Mouse (Mus musculus): ENCODE measurements around the gene Slfn14. TPM values are rescaled to one million over a fixed set of nuclear protein-coding genes. Genes with fewer than 3 reads are reported as not detected.
"Not testable (repeated sequence)": the region's sequence is repeated elsewhere in the genome, so short reads cannot be mapped to it uniquely, and the experiment has no call there.

Slfn14 gene
- polyA plus RNA-seq (2016; fragmentation: Nextera tagmentation; extraction: Ambion mirVana): 0.63 and 0.88 TPM in 2 replicates

DNA sequence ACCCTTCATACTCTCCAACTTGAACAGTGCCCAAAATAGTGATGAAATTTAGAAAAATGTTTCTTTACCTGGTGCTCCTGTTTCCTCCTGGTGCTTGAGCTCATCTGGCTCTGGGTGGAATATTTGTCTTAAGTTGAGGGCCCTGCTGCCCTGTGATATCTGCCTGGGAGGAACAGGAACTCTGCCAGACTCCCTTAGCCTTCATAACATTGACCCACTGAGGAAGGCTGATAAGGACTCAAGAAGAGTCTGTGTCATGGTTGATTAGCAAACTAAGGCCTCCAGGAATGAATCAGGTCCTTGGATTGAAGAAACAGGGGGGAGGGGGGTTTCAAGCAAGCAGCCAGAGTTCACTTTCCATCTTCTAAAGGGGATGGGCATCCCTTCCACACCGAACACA lies at the start of gene Slfn14:
Slfn14 (minus strand) TSS at position 161 of the 400 bp plus-strand sequence.
- no peaks in the 10 kb centered on the region for H3K9me3 ChIP-seq
- H3K4me2 ChIP-seq: no peak within 1 kb of the TSS
- no peak for ATAC-seq (ENCODE audit: insufficient number of reproducible peaks, insufficient read depth, low FRiP score, low TSS enrichment, low read depth)
- H3K4me1 ChIP-seq (replicated peaks): 0 out of 2 replicates have a peak, but pooled peaks cover 4% of the 10 kb centered on the region
- no peak within 1 kb of the TSS for H3K4me3 ChIP-seq (replicated peaks)
- H3K9ac ChIP-seq (replicated peaks): no peak within 1 kb of the TSS
- no peaks in the 10 kb centered on the region for H3K27me3 ChIP-seq
- no peaks in the 10 kb centered on the region for H3K36me3 ChIP-seq
- 69% methylated on average over 1 of the region's 1 CpGs for WGBS
- no peak within 1 kb of the TSS for H3K27ac ChIP-seq

- H3K4me3 ChIP-seq (replicated peaks): no peak overlapping the region
- ATAC-seq (ENCODE audit: insufficient number of reproducible peaks, insufficient read depth, low FRiP score, low TSS enrichment, low read depth): no peak
- H3K27ac ChIP-seq: no peak overlapping the region
- peaks cover 73% of the 10 kb centered on the region for H3K36me3 ChIP-seq
- H3K9ac ChIP-seq (replicated peaks): no peak overlapping the region
- H3K4me2 ChIP-seq: no peak overlapping the region
- H3K27me3 ChIP-seq: no peaks in the 10 kb centered on the region
- no peaks in the 10 kb centered on the region for H3K9me3 ChIP-seq
- 92% methylated on average over 7 of the region's 7 CpGs for WGBS
- no peaks in the 10 kb centered on the region for H3K4me1 ChIP-seq (replicated peaks)
Measured at GRCm38 (mm10) chr11:83335826-83336225, 49.3 kb upstream of the Slfn14 start.

- 64% methylated on average over 3 of the region's 3 CpGs for WGBS
- H3K9me3 ChIP-seq: no peaks in the 10 kb centered on the region
- ATAC-seq (ENCODE audit: insufficient number of reproducible peaks, insufficient read depth, low FRiP score, low TSS enrichment, low read depth): no peak
- H3K9ac ChIP-seq (replicated peaks): no peak overlapping the region
- no peaks in the 10 kb centered on the region for H3K27me3 ChIP-seq
- no peak overlapping the region for H3K4me3 ChIP-seq (replicated peaks)
- H3K36me3 ChIP-seq: peaks cover 69% of the 10 kb centered on the region
- H3K27ac ChIP-seq: no peak overlapping the region
- no peak overlapping the region for H3K4me2 ChIP-seq
- no peaks in the 10 kb centered on the region for H3K4me1 ChIP-seq (replicated peaks)
Measured at GRCm38 (mm10) chr11:83327427-83327826, 40.9 kb upstream of the Slfn14 start.

DNA sequence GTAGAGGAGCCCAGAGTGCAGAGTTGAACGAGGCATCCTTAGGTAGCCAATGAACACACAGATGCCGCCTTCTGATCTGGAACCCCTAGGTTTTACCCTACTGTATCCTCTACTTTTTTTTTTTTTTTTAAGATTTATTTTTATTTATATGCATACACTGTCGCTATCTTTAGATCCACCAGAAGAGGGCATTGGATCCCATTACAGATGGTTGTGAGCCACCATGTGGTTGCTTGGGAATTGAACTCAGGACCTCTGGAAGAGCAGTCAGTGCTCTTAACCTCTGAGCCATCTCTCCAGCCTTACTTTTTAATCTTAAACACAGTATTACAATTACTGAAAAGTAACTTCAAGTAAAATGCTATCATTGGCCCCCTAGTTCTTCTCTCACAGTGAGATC lies 40.2 kb upstream of the Slfn14 start:
- not testable (repeated sequence) for H3K27ac ChIP-seq; H3K9ac ChIP-seq (replicated peaks); H3K27me3 ChIP-seq; H3K9me3 ChIP-seq; H3K4me2 ChIP-seq; ATAC-seq (ENCODE audit: insufficient number of reproducible peaks, insufficient read depth, low FRiP score, low TSS enrichment, low read depth); H3K4me1 ChIP-seq (replicated peaks); H3K4me3 ChIP-seq (replicated peaks)
- 94% methylated on average over 3 of the region's 3 CpGs for WGBS
- peaks cover 76% of the 10 kb centered on the region for H3K36me3 ChIP-seq

- Histone ChIP-seq H3K9me3 (no peaks in the 10 kb centered on the region), H3K4me2 (no peak overlapping the region), H3K9ac (replicated peaks) (no peak overlapping the region), H3K27me3 (no peaks in the 10 kb centered on the region), H3K36me3 (peaks cover 71% of the 10 kb centered on the region), H3K27ac (no peak overlapping the region), H3K4me3 (replicated peaks) (no peak overlapping the region), H3K4me1 (replicated peaks) (no peaks in the 10 kb centered on the region)
- no peak for ATAC-seq (ENCODE audit: insufficient number of reproducible peaks, insufficient read depth, low FRiP score, low TSS enrichment, low read depth)
- WGBS: 91% methylated on average over 4 of the region's 4 CpGs
Measured at GRCm38 (mm10) chr11:83319048-83319447, 32.5 kb upstream of the Slfn14 start.

DNA sequence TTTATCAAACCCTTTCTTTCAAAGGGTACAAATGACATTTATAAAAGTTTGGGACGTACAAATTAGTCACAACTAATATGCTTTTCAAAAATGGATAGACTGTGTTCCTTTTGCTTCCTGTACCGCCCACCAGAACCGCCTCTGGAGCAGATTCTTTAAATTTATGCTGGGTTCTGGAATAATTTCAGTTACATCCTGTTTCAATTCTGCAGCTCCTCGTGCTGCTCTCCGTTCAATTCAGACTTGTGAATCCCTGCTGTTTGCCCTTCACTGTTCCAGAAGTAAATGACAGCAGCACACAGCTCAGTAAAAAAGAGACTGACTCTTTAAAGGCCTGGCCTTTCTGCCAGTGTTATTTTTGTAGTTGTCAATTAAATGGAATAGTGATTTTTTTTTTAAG lies 25.9 kb upstream of the Slfn14 start:
- Histone ChIP-seq H3K9ac (replicated peaks) (no peak overlapping the region), H3K4me2 (no peak overlapping the region), H3K36me3 (peaks cover 41% of the 10 kb centered on the region), H3K4me3 (replicated peaks) (no peak overlapping the region), H3K9me3 (no peaks in the 10 kb centered on the region), H3K27me3 (no peaks in the 10 kb centered on the region), H3K4me1 (replicated peaks) (no peaks in the 10 kb centered on the region), H3K27ac (no peak overlapping the region)
- no peak for ATAC-seq (ENCODE audit: insufficient number of reproducible peaks, insufficient read depth, low FRiP score, low TSS enrichment, low read depth)
- 78% methylated on average over 5 of the region's 5 CpGs for WGBS

DNA sequence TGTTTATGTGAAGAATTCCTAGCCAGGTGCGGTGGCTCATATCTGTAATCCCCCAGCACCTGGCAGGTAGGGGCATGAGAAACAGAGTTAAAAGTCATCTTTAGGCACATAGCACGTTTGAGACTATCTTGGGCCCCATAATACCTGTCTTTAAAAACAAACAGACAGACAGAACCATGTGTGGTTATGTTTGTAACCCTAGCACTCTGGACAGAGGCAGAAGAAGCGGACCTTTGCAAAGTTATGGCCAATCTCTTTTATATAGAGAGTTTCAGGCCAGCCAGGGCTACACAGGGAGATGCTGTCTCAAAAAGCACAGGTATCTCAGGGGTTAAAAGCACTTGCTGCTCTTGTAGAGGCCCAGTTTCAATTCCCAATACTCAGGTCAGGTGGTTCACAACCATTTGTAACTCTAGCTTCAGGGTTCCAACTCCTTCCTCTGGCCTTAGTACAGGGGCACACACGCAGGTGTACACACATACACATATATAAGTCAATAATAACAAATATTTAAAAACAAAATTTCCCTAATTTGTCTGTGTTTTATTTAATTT lies 20.3 kb upstream of the Slfn14 start:
- Histone ChIP-seq H3K9me3 (no peaks in the 10 kb centered on the region), H3K27me3 (no peaks in the 10 kb centered on the region), H3K4me3 (replicated peaks) (no peak overlapping the region), H3K27ac (no peak overlapping the region), H3K36me3 (peaks cover 19% of the 10 kb centered on the region; the same call in 1 of the 2 replicates), H3K9ac (replicated peaks) (no peak overlapping the region), H3K4me1 (replicated peaks) (peaks cover 19% of the 10 kb centered on the region), H3K4me2 (no peak overlapping the region)
- 71% methylated on average over 4 of the region's 4 CpGs for WGBS
- ATAC-seq (ENCODE audit: insufficient number of reproducible peaks, insufficient read depth, low FRiP score, low TSS enrichment, low read depth): no peak

- 87% methylated on average over 2 of the region's 2 CpGs for WGBS
- Histone ChIP-seq H3K4me2 (peak overlapping the region; percentile 66; the same call in 1 of the 2 replicates), H3K4me1 (replicated peaks) (peaks cover 19% of the 10 kb centered on the region), H3K9me3 (no peaks in the 10 kb centered on the region), H3K27ac (no peak overlapping the region), H3K36me3 (peaks cover 13% of the 10 kb centered on the region; the same call in 1 of the 2 replicates), H3K9ac (replicated peaks) (no peak overlapping the region), H3K4me3 (replicated peaks) (no peak overlapping the region), H3K27me3 (no peaks in the 10 kb centered on the region)
- no peak for ATAC-seq (ENCODE audit: insufficient number of reproducible peaks, insufficient read depth, low FRiP score, low TSS enrichment, low read depth)
Measured at GRCm38 (mm10) chr11:83304485-83304884, 18.0 kb upstream of the Slfn14 start.

DNA sequence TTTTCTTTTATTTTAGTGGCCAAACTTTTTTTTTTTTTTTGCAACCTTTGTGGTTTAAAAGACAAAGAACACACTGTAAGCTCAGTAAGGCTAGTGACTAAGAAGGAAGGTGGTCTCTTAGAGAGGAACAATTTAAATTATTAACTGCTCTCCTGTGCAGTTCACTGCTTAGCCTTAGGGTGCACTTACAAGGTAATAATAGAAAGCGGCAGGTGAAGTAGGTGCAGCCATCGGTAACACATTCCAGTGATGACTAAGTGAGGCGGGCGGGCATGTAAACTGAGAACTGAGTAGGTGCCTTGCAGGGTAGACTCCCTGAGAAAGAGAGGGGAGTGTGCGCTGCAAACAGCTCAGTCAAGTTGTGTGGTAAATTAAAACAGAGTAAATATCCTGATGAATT lies 17.2 kb upstream of the Slfn14 start:
- Histone ChIP-seq H3K9ac (replicated peaks) (no peak overlapping the region; the same call in 1 of the 2 replicates), H3K27me3 (no peaks in the 10 kb centered on the region), H3K4me1 (replicated peaks) (peaks cover 19% of the 10 kb centered on the region), H3K36me3 (peaks cover 7% of the 10 kb centered on the region; the same call in 1 of the 2 replicates), H3K4me3 (replicated peaks) (peak overlapping the region; percentile 84), H3K27ac (no peak overlapping the region), H3K9me3 (no peaks in the 10 kb centered on the region), H3K4me2 (peak overlapping the region; percentile 66)
- WGBS: 32% methylated on average over 5 of the region's 5 CpGs
- no peak for ATAC-seq (ENCODE audit: insufficient number of reproducible peaks, insufficient read depth, low FRiP score, low TSS enrichment, low read depth)

DNA sequence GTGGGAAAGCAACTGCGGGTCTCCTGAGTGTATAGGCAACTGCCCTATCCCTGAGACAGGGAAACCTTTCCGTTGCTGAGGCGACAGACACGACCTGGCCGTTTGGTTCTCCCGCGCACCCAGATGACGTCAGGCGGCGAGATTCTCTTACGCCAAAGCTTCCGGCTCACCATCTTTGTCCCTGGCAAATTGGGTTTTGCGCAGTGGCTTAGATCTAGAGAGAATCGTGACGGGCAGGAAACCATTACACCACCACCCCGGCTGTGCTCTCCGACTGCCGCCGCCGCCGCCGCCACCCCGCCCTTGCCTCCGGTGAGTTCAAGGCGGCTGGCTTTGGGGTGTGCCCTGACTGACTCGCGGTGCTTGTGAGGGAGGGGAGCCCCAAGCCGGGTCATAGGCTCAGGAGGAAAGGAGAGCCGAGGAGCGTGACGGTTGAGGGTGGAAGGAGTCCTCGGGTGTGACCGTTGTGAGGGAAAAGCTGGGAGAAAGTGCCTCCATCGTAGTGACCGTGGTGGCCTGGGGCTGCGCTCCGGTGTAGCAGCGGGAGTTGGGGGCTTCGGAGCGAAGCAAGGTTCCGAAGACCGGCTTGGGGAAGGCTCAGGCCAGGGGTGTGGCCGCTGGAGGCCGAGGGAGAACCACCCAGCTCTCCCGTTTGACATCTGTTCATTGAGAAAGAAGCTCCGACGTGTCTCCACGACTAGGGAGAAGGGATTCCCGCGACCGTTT lies 16.2 kb upstream of the Slfn14 start, which contains the start of gene Pex12:
Pex12 (minus strand) TSS at position 61 of the 726 bp plus-strand sequence.
- no peaks in the 10 kb centered on the region for H3K9me3 ChIP-seq
- peak within 1 kb of the TSS; percentile 94 for H3K27ac ChIP-seq
- H3K27me3 ChIP-seq: no peaks in the 10 kb centered on the region
- under 1% methylated on average over 51 of the region's 51 CpGs for WGBS
- peak; percentile 58; the same call in 1 of the 2 replicates for ATAC-seq (ENCODE audit: insufficient number of reproducible peaks, insufficient read depth, low FRiP score, low TSS enrichment, low read depth)
- H3K4me1 ChIP-seq (replicated peaks): peaks cover 26% of the 10 kb centered on the region
- H3K36me3 ChIP-seq: no peaks in the 10 kb centered on the region
- peak within 1 kb of the TSS; percentile 87 for H3K9ac ChIP-seq (replicated peaks)
- peak within 1 kb of the TSS; percentile 66 for H3K4me2 ChIP-seq
- H3K4me3 ChIP-seq (replicated peaks): peak within 1 kb of the TSS; percentile 84

GRCm38 (mm10) chr11:83302124-83302523 lies 15.6 kb upstream of the Slfn14 start:
- Histone ChIP-seq H3K27ac (peak overlapping the region; percentile 94), H3K9ac (replicated peaks) (peak overlapping the region; percentile 87; the same call in 1 of the 2 replicates), H3K36me3 (peaks cover 3% of the 10 kb centered on the region; the same call in 1 of the 2 replicates), H3K4me1 (replicated peaks) (peaks cover 31% of the 10 kb centered on the region), H3K4me3 (replicated peaks) (peak overlapping the region; percentile 84), H3K4me2 (peak overlapping the region; percentile 66), H3K9me3 (no peaks in the 10 kb centered on the region), H3K27me3 (no peaks in the 10 kb centered on the region)
- 8% methylated on average over 10 of the region's 10 CpGs for WGBS
- no peak for ATAC-seq (ENCODE audit: insufficient number of reproducible peaks, insufficient read depth, low FRiP score, low TSS enrichment, low read depth)

Measured in limb, embryonic 12.5 days (tissue).